Comparison of ENCODE assay signal across 8 mouse cellular contexts in the genomic region with DNA sequence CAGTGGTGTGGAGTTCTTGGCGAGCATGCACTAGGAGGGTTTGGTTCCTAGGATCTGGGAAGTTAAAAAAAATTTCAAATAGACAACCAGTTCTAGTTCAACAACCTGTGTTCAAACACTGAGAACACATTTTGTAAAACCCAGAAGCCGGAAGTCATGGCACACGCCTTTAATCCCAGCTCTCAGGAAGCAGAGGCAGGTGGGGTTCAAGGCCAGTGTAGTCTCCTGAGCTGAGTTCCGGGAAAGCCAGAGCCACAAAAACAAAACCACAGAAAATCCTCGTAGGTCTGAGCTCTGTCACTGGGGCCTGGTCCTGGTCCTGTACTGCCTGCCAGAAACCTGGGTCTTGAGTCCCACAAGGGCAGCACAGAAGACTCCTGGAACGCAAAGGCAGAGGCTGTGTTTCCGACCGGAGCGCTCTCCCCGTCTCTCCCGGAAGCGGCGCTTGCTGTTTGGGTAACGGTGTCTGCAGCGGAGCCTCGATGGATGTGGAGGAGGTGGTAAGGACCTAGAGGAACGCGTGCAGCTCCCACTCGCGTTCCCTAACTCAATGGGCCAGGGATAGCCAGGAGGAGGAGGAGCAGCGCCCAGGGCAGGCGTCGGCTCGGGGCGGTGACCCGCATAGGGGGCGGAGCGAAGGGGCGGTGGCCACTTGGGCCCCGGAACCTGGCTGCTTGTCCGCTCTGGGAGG. TPM values are rescaled to one million over a fixed set of nuclear protein-coding genes. Genes with fewer than 3 reads are reported as not detected.
DNase-seq lines count a peak whose midpoint lies in the region; ATAC-seq lines count a peak whose summit lies in the region.

Gene Taf1b (plus strand): TSS at position 210 of the 691 bp plus-strand sequence.

- H3K4me1 ChIP-seq in heart, embryonic 14.5 days (ENCODE audit: control insufficient read depth in 2 of 2, insufficient read depth in 2 of 2, low read length in 2 of 2), result peaks cover 0 to 2% of the 10 kb centered on the region in 2 experiments; a peak in 1 of 4 replicates
- peaks cover 3% of the 10 kb centered on the region; the same call in 1 of the 2 replicates for H3K4me1 ChIP-seq in liver, embryonic 13.5 days (replicated peaks)
- no peaks in the 10 kb centered on the region for H3K4me1 ChIP-seq in stomach, embryonic 16.5 days (ENCODE audit: control insufficient read depth, insufficient read depth, low read length)

- H3K4me2 ChIP-seq in heart, embryonic 14.5 days (ENCODE audit: low read length), result peak within 1 kb of the TSS; percentile 66
- peak within 1 kb of the TSS; percentile 69 for H3K4me2 ChIP-seq in liver, embryonic 13.5 days
- peak within 1 kb of the TSS; percentile 60 for H3K4me2 ChIP-seq in stomach, embryonic 16.5 days (ENCODE audit: low read depth, low read length)

- WGBS in heart, embryonic 14.5 days, result 7% methylated on average over 31 of the region's 31 CpGs
- WGBS in liver, embryonic 13.5 days (ENCODE audit: insufficient replicate concordance), result 8% methylated on average over 31 of the region's 31 CpGs
- 7% methylated on average over 31 of the region's 31 CpGs for WGBS in stomach, embryonic 16.5 days

- DNase-seq in CD4-positive helper T cell, adult 2 months (ENCODE audit: low read depth, low spot score), result peak; percentile 90
- DNase-seq in brain, embryonic 18.5 days (ENCODE audit: low read depth, low spot score), result peak; percentile 66
- DNase-seq in kidney, postnatal 14 days, result peak; percentile 75
- peak; percentile 60 for DNase-seq in liver, embryonic 13.5 days
- peak; percentile 87 for DNase-seq in neural tube, embryonic 10.5 days (ENCODE audit: extremely low spot score, low spot score)

- no peaks in the 10 kb centered on the region for H3K27me3 ChIP-seq in heart, embryonic 14.5 days (ENCODE audit: control insufficient read depth, insufficient read depth, low read length)
- H3K27me3 ChIP-seq in liver, embryonic 13.5 days, result no peaks in the 10 kb centered on the region
- H3K27me3 ChIP-seq in stomach, embryonic 16.5 days (ENCODE audit: control insufficient read depth, insufficient read depth, low read length), result no peaks in the 10 kb centered on the region

- H3K9me3 ChIP-seq in heart, embryonic 14.5 days (ENCODE audit: control insufficient read depth, low read length), result no peaks in the 10 kb centered on the region
- no peaks in the 10 kb centered on the region for H3K9me3 ChIP-seq in liver, embryonic 13.5 days (replicated peaks)
- no peaks in the 10 kb centered on the region for H3K9me3 ChIP-seq in stomach, embryonic 16.5 days (replicated peaks; ENCODE audit: control insufficient read depth, low read length)

- peak within 1 kb of the TSS; percentile 79 for H3K9ac ChIP-seq in heart, embryonic 14.5 days (ENCODE audit: low read length)
- peak within 1 kb of the TSS; percentile 79 for H3K9ac ChIP-seq in liver, embryonic 13.5 days
- peak within 1 kb of the TSS; percentile 72 for H3K9ac ChIP-seq in stomach, embryonic 16.5 days (ENCODE audit: low read length)

- H3K4me3 ChIP-seq in heart, embryonic 14.5 days (ENCODE audit: control insufficient read depth in 1 of 2, insufficient read depth in 1 of 2, low read depth in 1 of 2, low read length in 2 of 2), result peak within 1 kb of the TSS; percentile 63 to 79
- peak within 1 kb of the TSS; percentile 75 for H3K4me3 ChIP-seq in liver, embryonic 13.5 days (replicated peaks)
- peak within 1 kb of the TSS; percentile 62 for H3K4me3 ChIP-seq in stomach, embryonic 16.5 days (replicated peaks; ENCODE audit: low read length)

- H3K36me3 ChIP-seq in heart, embryonic 14.5 days (ENCODE audit: control insufficient read depth, insufficient read depth, low read length), result no peaks in the 10 kb centered on the region
- H3K36me3 ChIP-seq in liver, embryonic 13.5 days, result peaks cover 2% of the 10 kb centered on the region; the same call in 1 of the 2 replicates
- H3K36me3 ChIP-seq in stomach, embryonic 16.5 days (ENCODE audit: control insufficient read depth, insufficient read depth, low read length), result no peaks in the 10 kb centered on the region

- peak within 1 kb of the TSS; percentile 44 to 71 for H3K27ac ChIP-seq in heart, embryonic 14.5 days (replicated peaks in 1 of 2; ENCODE audit: control insufficient read depth in 1 of 2, insufficient read depth in 1 of 2, low read depth in 2 of 2, low read length in 2 of 2)
- H3K27ac ChIP-seq in liver, embryonic 13.5 days, result peak within 1 kb of the TSS; percentile 66
- peak within 1 kb of the TSS; percentile 22 for H3K27ac ChIP-seq in stomach, embryonic 16.5 days (ENCODE audit: low read length)

- ATAC-seq in erythroid progenitor cell, adult 5-6 weeks (replicated peaks; ENCODE audit: low FRiP score, poor library complexity, severe bottlenecking), result peak; percentile 100
- ATAC-seq in heart, embryonic 14.5 days (ENCODE audit: insufficient number of reproducible peaks, insufficient read depth, low FRiP score, low read depth), result peak; percentile 81
- ATAC-seq in liver, embryonic 13.5 days (ENCODE audit: low read depth), result peak; percentile 92
- peak; percentile 90 for ATAC-seq in stomach, embryonic 16.5 days (ENCODE audit: insufficient read depth, low FRiP score)

RNA-seq across cellular contexts. Expression of gene Taf1b, which starts in this region (rescaled TPM):
- 4.0 and 15.9 TPM in 2 replicates for total RNA-seq in erythroid progenitor cell, adult 5-6 weeks (2015; ENCODE audit: low replicate concordance)
- total RNA-seq in erythroid progenitor cell, adult 5-6 weeks (2017; ENCODE audit: low replicate concordance), result 12.7 and 13.8 TPM in 2 replicates
- polyA plus RNA-seq in heart, embryonic 14.5 days (2014; fragmentation: Nextera tagmentation; extraction: Ambion mirVana), result 23.2 and 25.0 TPM in 2 replicates
- polyA plus RNA-seq in liver, embryonic 13.5 days (2015; fragmentation: Nextera tagmentation; extraction: Ambion mirVana), result 11.8 and 14.5 TPM in 2 replicates
- polyA plus RNA-seq in stomach, embryonic 16.5 days (2015; fragmentation: Nextera tagmentation; extraction: Ambion mirVana), result 20.6 and 22.0 TPM in 2 replicates

Comparison
In these comparisons a context has a peak if more than half of its experiments do, and no peak if none do; other contexts are left out.
1. Peak in every context shown above with its lines: DNase-seq, ATAC-seq, H3K4me3 ChIP-seq and H3K27ac ChIP-seq.